Mouse (Mus musculus) MN1 (cell line): Measurements from ENCODE around the gene Cul7.

Source experiments
- DNase-seq: peaks from one replicate; pipeline ENCODE4 v3.0.0-alpha.2; 2016; ENCODE audit warnings: low spot score

Cul7 gene

GRCm38 (mm10) chr17:46628791-46629684 lies 21.1 kb upstream of the Cul7 start, which contains the start of gene Ptk7:
TSS of gene Ptk7 (minus strand) at chr17:46629504.
- DNase-seq = peak; percentile 71

- peak; percentile 64 for DNase-seq
Measured at GRCm38 (mm10) chr17:46629685-46630441, 20.3 kb upstream of the Cul7 start.

- DNase-seq = peak; percentile 85
Measured at GRCm38 (mm10) chr17:46636831-46637523, 13.2 kb upstream of the Cul7 start.

- no peak for DNase-seq
Measured at GRCm38 (mm10) chr17:46639929-46640328, 10.2 kb upstream of the Cul7 start.

GRCm38 (mm10) chr17:46642060-46642459 lies 8.1 kb upstream of the Cul7 start:
- DNase-seq = no peak

GRCm38 (mm10) chr17:46644152-46644805 lies 5.9 kb upstream of the Cul7 start:
- no peak for DNase-seq

GRCm38 (mm10) chr17:46644916-46645475 lies 5.1 kb upstream of the Cul7 start:
- peak; percentile 55 for DNase-seq

- peak; percentile 99 for DNase-seq
Measured at GRCm38 (mm10) chr17:46645561-46646321, 4.4 kb upstream of the Cul7 start, which contains the start of the genes Klc4 and Mrpl2. TSS of gene Klc4 (minus strand) at chr17:46646022. TSS of gene Mrpl2 (plus strand) at chr17:46646229.

- DNase-seq = no peak
Measured at GRCm38 (mm10) chr17:46646322-46646662, 3.8 kb upstream of the Cul7 start.

GRCm38 (mm10) chr17:46647279-46647678 lies 2.9 kb upstream of the Cul7 start:
- no peak for DNase-seq

GRCm38 (mm10) chr17:46648436-46648835 lies 1.7 kb upstream of the Cul7 start:
- no peak for DNase-seq

- DNase-seq = no peak
Measured at GRCm38 (mm10) chr17:46649811-46650210, 326 bp upstream of the Cul7 start.

GRCm38 (mm10) chr17:46651292-46651691 lies 1.2 kb downstream of the Cul7 start:
- no peak for DNase-seq

GRCm38 (mm10) chr17:46651755-46652547 lies 1.8 kb downstream of the Cul7 start:
- no peak for DNase-seq

GRCm38 (mm10) chr17:46656054-46656453 lies 5.9 kb downstream of the Cul7 start:
- no peak for DNase-seq

GRCm38 (mm10) chr17:46661351-46661750 lies 11.2 kb downstream of the Cul7 start:
- peak; percentile 67 for DNase-seq

GRCm38 (mm10) chr17:46661981-46662380 lies 11.8 kb downstream of the Cul7 start:
- no peak for DNase-seq

- peak; percentile 50 for DNase-seq
Measured at GRCm38 (mm10) chr17:46662730-46663129, 12.6 kb downstream of the Cul7 start.

- DNase-seq = no peak
Measured at GRCm38 (mm10) chr17:46667712-46668111, 17.6 kb downstream of the Cul7 start.

- DNase-seq = no peak
Measured at GRCm38 (mm10) chr17:46669911-46670310, 19.8 kb downstream of the Cul7 start.
